Mouse (Mus musculus) testis, adult 2 months (tissue): ENCODE results near the gene Leng1. TPM values are rescaled to one million over a fixed set of nuclear protein-coding genes. Genes with fewer than 3 reads are reported as not detected.
A peak's percentile ranks its signal among the peaks of the same experiment; 100 is the strongest.

Experiments
- H3K27ac ChIP-seq: fragments of 200-500 bp; 2 replicates; pipeline ENCODE4 v1.5.1; 2012; ENCODE audit warnings: low read depth, low read length; ENCODE audit not compliant: control insufficient read depth, insufficient read depth
- H3K27me3 ChIP-seq: fragments of 200-500 bp; 2 replicates; pipeline ENCODE4 v1.6.1; 2012; ENCODE audit warnings: mild to moderate bottlenecking, low read length, moderate library complexity; ENCODE audit not compliant: control insufficient read depth, insufficient read depth
- H3K36me3 ChIP-seq: fragments of 200-500 bp; 2 replicates; pipeline ENCODE4 v1.6.1; 2012; ENCODE audit warnings: mild to moderate bottlenecking, low read length; ENCODE audit not compliant: control insufficient read depth, insufficient read depth
- H3K4me1 ChIP-seq: fragments of 200-500 bp; 2 replicates; pipeline ENCODE4 v1.6.1; 2012; ENCODE audit warnings: low read length; ENCODE audit not compliant: control insufficient read depth, insufficient read depth
- H3K4me3 ChIP-seq: fragments of 200-500 bp; 2 replicates; pipeline ENCODE4 v1.5.1; 2012; ENCODE audit warnings: low read depth, mild to moderate bottlenecking, low read length, moderate library complexity, mixed read lengths; ENCODE audit not compliant: control insufficient read depth
- CTCF ChIP-seq: fragments of 200-500 bp; IDR thresholded peaks from 2 replicates; pipeline ENCODE4 v1.5.1; 2012; ENCODE audit warnings: low read depth, mild to moderate bottlenecking, inconsistent platforms, low read length, moderate library complexity; ENCODE audit not compliant: control insufficient read depth, insufficient read depth, insufficient replicate concordance
- POLR2A ChIP-seq: fragments of 200-500 bp; IDR thresholded peaks from 2 replicates; pipeline ENCODE4 v1.6.1; 2012; ENCODE audit warnings: low read depth, mild to moderate bottlenecking, inconsistent platforms, low read length, moderate library complexity; ENCODE audit not compliant: control insufficient read depth
- polyA plus RNA-seq: library from polyadenylated mRNA; depleted of rRNA; stranded (reverse); fragments of >200 nt; gene quantifications from 2 replicates; pipeline ENCODE4 v1.2.3, GENCODE M21; 2012

Leng1 gene
- polyA plus RNA-seq, 1 experiment = 5.2 TPM

DNA sequence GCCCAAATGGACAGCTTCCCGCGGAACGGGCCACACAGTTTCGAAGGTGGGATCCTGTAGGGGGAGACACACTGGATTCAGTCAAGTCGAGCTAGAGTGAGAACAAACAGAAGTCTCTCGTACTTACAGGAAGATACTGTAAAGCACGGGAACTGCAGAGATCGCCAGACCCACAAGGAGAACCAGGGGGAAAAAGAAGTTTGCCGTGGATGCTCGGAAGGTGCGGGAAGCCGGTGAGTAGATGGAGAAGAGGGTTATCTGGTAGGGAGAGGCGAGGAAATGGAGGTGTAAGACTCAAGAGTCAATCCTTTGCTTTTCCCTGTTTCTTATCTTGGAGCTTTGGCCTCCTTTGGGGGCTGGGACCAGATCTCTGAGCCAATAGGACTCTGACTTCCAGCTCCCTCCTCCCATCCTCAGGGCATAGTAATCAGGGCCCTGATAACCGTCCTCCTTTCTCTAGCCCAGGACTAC, 1.3 kb upstream of the Leng1 start:
- Histone ChIP-seq H3K4me3 (peak overlapping the region; percentile 6), H3K27ac (no peak overlapping the region), H3K36me3 (no peaks in the 10 kb centered on the region), H3K27me3 (no peaks in the 10 kb centered on the region), H3K4me1 (peaks cover 21% of the 10 kb centered on the region)
- no peak for TF ChIP-seq POLR2A
- no peak for TF ChIP-seq CTCF

DNA sequence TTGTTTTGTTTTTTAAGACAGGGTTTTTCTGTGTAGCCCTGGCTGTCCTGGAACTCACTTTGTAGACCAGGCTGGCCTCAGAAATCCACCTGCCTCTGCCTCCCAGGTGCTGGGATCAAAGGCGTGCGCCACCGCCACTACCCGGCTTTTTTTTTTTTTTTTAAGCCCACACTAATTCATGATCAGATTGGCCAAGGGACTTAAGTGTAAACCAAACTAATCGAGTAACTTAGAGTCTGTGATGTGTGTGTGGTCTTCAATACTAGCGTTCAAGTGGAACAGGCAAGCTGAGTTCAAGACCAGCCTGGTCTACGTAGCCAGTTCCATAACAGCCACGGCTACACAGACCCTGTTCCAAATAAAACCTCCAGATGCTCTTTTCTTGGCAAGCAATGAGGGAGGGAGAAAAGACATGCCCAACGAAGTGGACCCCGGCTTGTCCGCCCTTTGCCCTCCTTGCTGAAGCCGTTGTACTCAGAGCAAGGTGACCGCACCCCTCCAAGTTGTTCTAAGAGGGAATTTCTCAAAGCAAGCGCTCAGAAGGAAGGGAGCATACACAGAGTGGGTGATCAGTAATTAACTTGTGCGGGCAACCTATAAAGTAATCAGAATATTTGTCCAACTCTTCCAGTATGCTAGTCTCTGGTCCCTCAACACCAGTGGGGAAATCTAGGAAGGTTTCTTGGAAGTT, 971 bp downstream of the Leng1 start:
- Histone ChIP-seq H3K4me1 (peaks cover 13% of the 10 kb centered on the region), H3K27ac (peak overlapping the region; percentile 59), H3K27me3 (no peaks in the 10 kb centered on the region), H3K36me3 (peaks cover 2% of the 10 kb centered on the region), H3K4me3 (peak overlapping the region; percentile 94)
- no peak for TF ChIP-seq POLR2A
- no peak for TF ChIP-seq CTCF

DNA sequence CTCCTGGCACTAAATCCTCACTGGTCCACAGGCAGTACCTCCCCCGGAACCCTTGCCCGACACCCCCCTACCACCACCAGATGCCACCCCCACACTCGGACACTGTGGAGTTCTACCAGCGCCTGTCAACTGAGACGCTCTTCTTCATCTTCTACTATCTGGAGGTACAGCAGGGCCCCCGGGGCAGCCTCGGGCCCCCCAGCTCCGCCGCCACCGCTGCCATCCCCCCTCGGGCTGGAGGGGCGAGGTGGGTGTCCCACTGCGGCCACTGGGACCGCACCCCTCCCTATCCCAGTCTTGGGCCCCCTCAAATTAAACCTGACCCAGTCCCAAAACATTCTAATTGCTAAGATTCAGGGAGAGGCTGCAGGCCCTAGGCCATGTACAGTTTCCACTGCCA, 7.1 kb downstream of the Leng1 start:
- Histone ChIP-seq H3K27ac (no peak overlapping the region), H3K4me1 (no peaks in the 10 kb centered on the region; the same call in 1 of the 2 replicates), H3K36me3 (peaks cover 5% of the 10 kb centered on the region), H3K4me3 (no peak overlapping the region), H3K27me3 (no peaks in the 10 kb centered on the region)
- no peak for TF ChIP-seq POLR2A
- no peak for TF ChIP-seq CTCF

DNA sequence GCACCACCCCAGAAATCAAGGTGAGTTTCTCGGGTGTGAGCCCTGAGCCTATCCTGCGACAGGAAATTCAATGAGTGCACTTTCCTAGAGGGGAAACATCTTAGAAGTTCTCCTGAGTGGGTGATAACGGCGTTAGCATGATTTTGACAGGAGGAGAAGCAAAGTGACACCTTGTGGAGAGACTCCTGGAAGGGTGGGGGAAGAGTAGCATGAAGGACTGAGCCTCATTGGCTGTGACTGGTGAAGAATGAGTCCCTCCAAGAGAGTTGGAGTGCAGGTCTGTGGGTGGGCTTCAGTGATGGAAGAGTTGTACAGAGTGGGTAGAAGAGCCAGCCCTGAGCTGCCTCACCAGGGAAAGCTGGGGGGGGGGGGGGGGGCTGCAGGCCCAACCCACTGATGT, 8.7 kb downstream of the Leng1 start:
- no peaks in the 10 kb centered on the region for H3K27me3 ChIP-seq
- peaks cover 5% of the 10 kb centered on the region for H3K36me3 ChIP-seq
- H3K4me3 ChIP-seq = no peak overlapping the region
- TF ChIP-seq POLR2A (no peak), CTCF (no peak)
- H3K4me1 ChIP-seq = no peaks in the 10 kb centered on the region
- H3K27ac ChIP-seq = no peak overlapping the region

DNA sequence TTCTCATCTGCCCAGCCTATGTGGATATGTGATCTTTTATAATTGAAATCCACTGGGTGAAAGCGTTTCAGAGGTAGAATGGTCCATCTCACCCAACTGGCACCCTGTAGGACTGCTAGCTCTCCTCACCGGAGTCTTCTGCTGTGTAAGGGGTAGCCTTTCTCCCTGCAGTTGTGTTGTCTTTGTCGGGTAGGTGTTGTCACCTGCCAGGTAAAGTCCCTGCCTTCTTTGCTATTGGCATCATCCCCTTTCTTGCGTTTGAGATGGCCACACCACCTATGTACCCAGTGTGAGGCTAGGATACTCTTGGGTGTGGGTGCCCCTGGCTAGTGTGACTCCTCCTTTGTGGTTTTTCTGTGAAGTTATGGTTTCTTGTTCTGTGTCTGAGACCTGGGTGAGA, 19.0 kb downstream of the Leng1 start:
- H3K27ac ChIP-seq = no peak overlapping the region
- H3K4me1 ChIP-seq = peaks cover 10% of the 10 kb centered on the region
- no peaks in the 10 kb centered on the region; the same call in 1 of the 2 replicates for H3K36me3 ChIP-seq
- no peak for TF ChIP-seq CTCF
- no peak for TF ChIP-seq POLR2A
- H3K4me3 ChIP-seq = peak overlapping the region; percentile 99
- no peaks in the 10 kb centered on the region for H3K27me3 ChIP-seq

- Histone ChIP-seq H3K27ac (peak overlapping the region; percentile 98), H3K4me1 (peaks cover 10% of the 10 kb centered on the region), H3K27me3 (no peaks in the 10 kb centered on the region), H3K4me3 (peak overlapping the region; percentile 99), H3K36me3 (no peaks in the 10 kb centered on the region; the same call in 1 of the 2 replicates)
- TF ChIP-seq POLR2A (no peak), CTCF (no peak)
Observed at GRCm38 (mm10) chr7:3646188-3646587, 19.5 kb downstream of the Leng1 start.

DNA sequence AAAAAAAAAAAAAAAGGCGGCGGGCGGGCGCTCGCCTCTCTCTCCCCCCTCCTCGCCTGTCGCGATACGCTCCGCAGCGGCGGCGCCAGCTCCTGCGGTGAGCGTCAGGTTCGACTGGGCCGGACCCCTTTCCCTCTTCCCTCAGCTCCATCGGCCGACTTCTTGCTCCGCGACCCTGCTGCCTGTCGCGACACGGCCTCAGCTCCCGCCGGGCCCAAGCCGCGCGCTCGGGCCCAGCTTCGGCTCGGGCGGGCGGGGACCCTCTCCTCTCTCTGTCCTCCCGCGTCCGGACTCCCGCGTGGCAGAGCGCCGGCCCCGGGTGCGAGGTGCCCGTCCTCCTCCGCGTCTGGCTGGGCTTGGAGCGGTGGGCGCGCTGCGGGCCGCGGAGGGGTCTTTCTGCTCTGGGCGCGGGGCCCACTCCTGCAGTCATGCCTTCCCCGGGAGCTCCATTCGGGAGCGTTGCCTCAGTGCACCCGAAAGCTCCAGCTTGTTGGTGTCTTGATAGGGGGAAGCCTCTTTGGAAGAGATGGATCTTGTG, 20.1 kb downstream of the Leng1 start:
- peak; percentile 20; the same call in 1 of the 2 replicates for TF ChIP-seq POLR2A
- no peak for TF ChIP-seq CTCF
- Histone ChIP-seq H3K4me3 (peak overlapping the region; percentile 99), H3K27ac (peak overlapping the region; percentile 98), H3K4me1 (peaks cover 10% of the 10 kb centered on the region), H3K27me3 (no peaks in the 10 kb centered on the region), H3K36me3 (no peaks in the 10 kb centered on the region; the same call in 1 of the 2 replicates)
